Mouse (Mus musculus) midbrain, embryonic 13.5 days (tissue): ENCODE measurements around the gene Vmn1r88. TPM values are rescaled to one million over a fixed set of nuclear protein-coding genes. Genes with fewer than 3 reads are reported as not detected.
"Not testable (repeated sequence)": the region's sequence is repeated elsewhere in the genome, so short reads cannot be mapped to it uniquely, and the experiment has no call there.

Experiments used
- ATAC-seq: fragments of 200-750 bp; cut with Nextera tagmentation; 2 replicates; pipeline ENCODE4 v1.8.0; 2017; ENCODE audit warnings: mild to moderate bottlenecking, moderate TSS enrichment, moderate library complexity
- H3K27ac ChIP-seq: fragments of 300-500 bp; sonication (generic); 2 replicates; pipeline ENCODE4 v1.5.1; 2015; ENCODE audit warnings: inconsistent platforms, mild to moderate bottlenecking, moderate library complexity
- H3K27me3 ChIP-seq: fragments of 300-500 bp; sonication (generic); 2 replicates; pipeline ENCODE4 v1.6.1; 2015; ENCODE audit warnings: mild to moderate bottlenecking, inconsistent platforms
- H3K36me3 ChIP-seq: fragments of 300-500 bp; sonication (generic); 2 replicates; pipeline ENCODE4 v1.6.1; 2015; ENCODE audit warnings: mild to moderate bottlenecking, inconsistent platforms
- H3K4me1 ChIP-seq: fragments of 300-500 bp; sonication (generic); replicated peaks from 2 replicates; pipeline ENCODE4 v1.6.1; 2015; ENCODE audit warnings: inconsistent platforms
- H3K4me2 ChIP-seq: fragments of 300-500 bp; sonication (generic); replicated peaks from 2 replicates; pipeline ENCODE4 v1.6.1; 2015; ENCODE audit warnings: moderate library complexity, mild to moderate bottlenecking, inconsistent platforms
- H3K4me3 ChIP-seq: fragments of 300-500 bp; sonication (generic); replicated peaks from 2 replicates; pipeline ENCODE4 v1.5.1; 2015; ENCODE audit warnings: mild to moderate bottlenecking, inconsistent platforms
- H3K9ac ChIP-seq: fragments of 300-500 bp; sonication (generic); replicated peaks from 2 replicates; pipeline ENCODE4 v1.6.1; 2015; ENCODE audit warnings: mild to moderate bottlenecking, inconsistent platforms
- H3K9me3 ChIP-seq: fragments of 300-500 bp; sonication (generic); 2 replicates; pipeline ENCODE4 v1.6.1; 2016; ENCODE audit warnings: mild to moderate bottlenecking, inconsistent platforms
- WGBS: fragments of 180-500 bp; shearing (Covaris S2); methylation state at CpG from one replicate; pipeline ENCODE4 v1.1.7; 2015; 5-methylcytosine and 5-hydroxymethylcytosine counted together
- polyA plus RNA-seq: library from polyadenylated mRNA; unstranded; fragments of >200 nt; fragmentation: Nextera tagmentation; extraction: Ambion mirVana; gene quantifications from 2 replicates; pipeline ENCODE4 v1.2.1, GENCODE M21; 2015

The Vmn1r88 gene
- not detected in 2 replicates for polyA plus RNA-seq

DNA sequence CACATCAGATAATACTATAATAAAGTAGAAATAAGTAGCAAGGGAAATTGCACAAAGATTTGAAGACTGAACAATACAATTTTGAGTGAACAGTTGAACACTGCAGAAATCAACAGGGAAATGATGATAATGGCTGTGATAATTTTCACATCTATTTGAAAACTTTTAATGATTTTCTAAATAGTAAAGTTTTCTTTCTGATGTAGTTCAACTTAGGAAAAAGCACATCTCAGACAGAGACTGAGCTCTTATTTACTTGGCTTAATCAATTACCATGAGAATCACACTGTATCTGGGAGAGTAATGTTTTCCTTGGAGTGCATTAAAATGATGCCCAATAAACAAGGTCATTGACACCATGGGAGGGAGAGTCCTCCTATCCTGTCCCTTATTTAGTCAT lies at the start of gene Vmn1r88:
Vmn1r88 (plus strand) TSS at position 301 of the 400 bp plus-strand sequence.
- no peak within 1 kb of the TSS for H3K4me3 ChIP-seq
- H3K9me3 ChIP-seq = no peaks in the 10 kb centered on the region
- H3K4me1 ChIP-seq = no peaks in the 10 kb centered on the region
- H3K9ac ChIP-seq = no peak within 1 kb of the TSS
- no peak within 1 kb of the TSS for H3K4me2 ChIP-seq
- ATAC-seq = no peak
- H3K36me3 ChIP-seq = no peaks in the 10 kb centered on the region
- no peak within 1 kb of the TSS for H3K27ac ChIP-seq
- no peaks in the 10 kb centered on the region for H3K27me3 ChIP-seq

DNA sequence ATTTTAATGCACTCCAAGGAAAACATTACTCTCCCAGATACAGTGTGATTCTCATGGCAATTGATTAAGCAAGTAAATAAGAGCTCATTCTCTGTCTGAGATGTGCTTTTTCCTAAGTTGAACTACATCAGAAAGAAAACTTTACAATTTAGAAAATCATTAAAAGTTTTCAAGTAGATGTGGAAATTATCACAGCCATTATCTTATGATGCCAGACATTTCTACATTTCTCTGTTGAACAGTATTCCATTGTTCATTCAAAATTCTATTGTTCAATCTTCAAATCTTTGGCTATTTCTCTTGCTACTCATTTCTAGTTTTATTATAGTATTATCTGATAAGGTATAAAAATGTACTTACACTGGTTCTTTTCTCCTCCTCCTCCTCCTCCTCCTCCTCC lies 39.6 kb upstream of the Vmn1r88 start, which contains the start of gene Vmn1r86:
Vmn1r86 (minus strand) TSS at position 101 of the 400 bp plus-strand sequence.
- Histone ChIP-seq H3K9ac (no peak within 1 kb of the TSS), H3K4me3 (no peak within 1 kb of the TSS), H3K27ac (no peak within 1 kb of the TSS), H3K4me1 (no peaks in the 10 kb centered on the region), H3K27me3 (no peaks in the 10 kb centered on the region), H3K36me3 (no peaks in the 10 kb centered on the region), H3K4me2 (no peak within 1 kb of the TSS), H3K9me3 (no peaks in the 10 kb centered on the region)
- ATAC-seq = no peak

DNA sequence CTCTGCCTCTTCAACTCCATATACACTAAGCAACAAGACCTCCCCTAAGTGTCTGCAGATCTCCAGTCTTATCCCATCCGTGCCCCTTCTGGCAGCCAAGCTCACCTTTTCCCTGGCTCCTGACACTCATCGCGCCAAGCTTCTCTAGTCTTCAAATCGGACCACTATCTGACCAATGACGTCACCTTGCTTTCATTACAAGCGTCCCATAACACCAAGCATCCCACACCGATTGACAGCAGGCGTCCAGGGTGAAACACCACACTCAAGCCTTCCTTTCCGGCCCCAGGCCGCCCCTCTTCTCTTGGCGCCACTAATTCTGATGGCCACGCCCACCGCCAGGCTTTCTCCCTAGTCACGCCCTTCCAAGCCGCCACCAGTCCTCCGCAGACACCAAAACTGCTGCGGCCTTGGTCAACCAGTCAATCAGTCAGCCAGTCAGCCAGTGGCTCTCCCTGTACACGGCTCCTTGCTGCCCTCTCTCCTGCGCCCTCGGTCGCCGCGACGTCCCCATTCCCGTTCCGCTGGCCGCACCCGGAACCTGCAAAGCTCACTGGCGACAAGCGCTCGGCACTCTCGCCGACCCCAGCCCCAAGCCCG lies 35.7 kb upstream of the Vmn1r88 start:
- not testable (repeated sequence) for H3K27me3 ChIP-seq, H3K9ac ChIP-seq, H3K9me3 ChIP-seq, H3K27ac ChIP-seq, H3K4me1 ChIP-seq, H3K36me3 ChIP-seq
- 2% methylated on average over 18 of the region's 34 CpGs for WGBS
- peak overlapping the region; percentile 30 for H3K4me3 ChIP-seq
- peak; percentile 96 for ATAC-seq
- peak overlapping the region; percentile 50 for H3K4me2 ChIP-seq

DNA sequence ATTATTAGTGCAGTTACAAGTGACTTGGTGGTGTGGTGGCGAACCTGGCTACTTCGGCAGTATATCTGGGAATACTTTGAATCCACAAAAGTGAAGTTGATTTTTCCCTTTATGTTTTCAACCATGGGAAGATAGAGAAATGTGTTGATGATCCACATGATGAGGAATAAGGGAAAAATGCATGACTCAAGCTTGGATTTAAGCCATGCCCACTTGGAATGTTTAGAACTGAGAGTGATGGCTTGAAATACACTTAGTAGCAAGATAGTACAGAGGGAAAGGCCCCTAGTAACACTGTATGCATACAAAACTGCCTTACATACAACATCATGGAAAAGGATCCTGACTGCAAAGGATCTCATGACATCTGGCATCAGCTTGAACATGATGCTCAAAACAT lies 27.5 kb upstream of the Vmn1r88 start:
- no peak overlapping the region for H3K27ac ChIP-seq
- H3K9me3 ChIP-seq = no peaks in the 10 kb centered on the region
- ATAC-seq = no peak
- no peaks in the 10 kb centered on the region for H3K4me1 ChIP-seq
- H3K36me3 ChIP-seq = no peaks in the 10 kb centered on the region
- H3K9ac ChIP-seq = no peak overlapping the region
- H3K27me3 ChIP-seq = no peaks in the 10 kb centered on the region
- 88% methylated on average over 2 of the region's 2 CpGs for WGBS
- H3K4me2 ChIP-seq = no peak overlapping the region
- no peak overlapping the region for H3K4me3 ChIP-seq

DNA sequence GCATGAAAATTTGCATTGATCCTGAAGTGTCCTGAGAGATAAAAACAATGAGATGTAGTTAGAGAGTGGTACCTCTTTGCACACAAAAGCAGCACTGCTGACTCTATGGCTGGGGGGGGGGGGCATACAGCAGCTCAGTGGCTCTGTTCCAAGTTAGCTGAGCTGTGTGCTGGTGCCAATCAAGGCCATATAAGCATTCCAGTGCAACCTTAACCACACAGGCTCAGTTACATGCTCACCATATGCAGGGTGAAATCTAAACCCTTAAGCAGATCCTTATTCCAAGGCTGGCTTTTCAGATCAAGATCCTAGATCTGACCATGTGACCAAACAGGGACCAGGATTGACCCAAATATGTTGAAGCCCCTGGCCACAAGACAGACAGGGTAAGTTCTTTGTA lies 22.0 kb upstream of the Vmn1r88 start:
- Histone ChIP-seq H3K36me3 (no peaks in the 10 kb centered on the region), H3K9me3 (no peaks in the 10 kb centered on the region), H3K4me3 (no peak overlapping the region), H3K4me1 (no peaks in the 10 kb centered on the region), H3K4me2 (no peak overlapping the region), H3K27me3 (no peaks in the 10 kb centered on the region), H3K27ac (no peak overlapping the region), H3K9ac (no peak overlapping the region)
- ATAC-seq = no peak

DNA sequence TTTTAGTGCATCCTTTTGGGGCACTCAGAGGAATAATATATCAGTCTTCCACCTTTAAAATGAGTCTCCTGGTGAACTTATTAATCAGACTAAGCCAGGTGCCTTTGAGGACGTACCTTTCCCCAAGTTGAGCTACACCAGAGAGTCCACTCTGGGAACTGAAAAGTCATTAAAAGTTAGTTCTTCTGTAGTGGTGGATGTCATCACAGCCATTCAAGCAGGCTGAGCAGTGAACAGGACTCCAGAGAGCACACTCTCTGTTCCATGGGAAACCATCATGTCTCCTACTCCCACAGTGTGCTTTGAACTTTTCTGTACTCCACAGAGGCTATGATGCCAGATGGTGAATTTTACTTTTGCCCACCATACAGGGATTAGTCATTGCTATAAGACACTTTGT lies 19.3 kb upstream of the Vmn1r88 start, which contains the start of gene Vmn1r87:
Vmn1r87 (minus strand) TSS at position 101 of the 400 bp plus-strand sequence.
- Histone ChIP-seq H3K9me3 (no peaks in the 10 kb centered on the region), H3K9ac (no peak within 1 kb of the TSS), H3K36me3 (no peaks in the 10 kb centered on the region), H3K4me2 (no peak within 1 kb of the TSS), H3K27ac (no peak within 1 kb of the TSS), H3K4me1 (no peaks in the 10 kb centered on the region), H3K27me3 (no peaks in the 10 kb centered on the region), H3K4me3 (no peak within 1 kb of the TSS)
- WGBS = 80% methylated on average over 1 of the region's 1 CpGs
- no peak for ATAC-seq

DNA sequence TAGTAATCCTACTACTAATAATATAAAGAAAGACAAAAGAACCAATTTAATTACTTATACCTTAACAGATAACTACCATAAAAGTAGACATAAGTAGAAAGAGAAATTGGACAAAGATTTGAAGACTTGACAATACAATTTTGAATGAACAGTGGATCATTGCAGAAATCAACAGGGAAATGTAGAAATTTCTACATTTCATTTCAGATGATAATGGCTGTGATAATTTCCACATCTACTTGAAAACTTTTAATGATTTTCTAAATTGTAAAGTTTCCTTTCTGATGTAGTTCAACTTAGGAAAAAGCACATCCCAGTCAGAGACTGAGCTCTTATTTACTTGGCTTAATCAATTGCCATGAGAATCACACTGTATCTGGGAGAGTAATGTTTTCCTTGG lies 53.4 kb downstream of the Vmn1r88 start, which contains the start of gene Vmn1r89:
Vmn1r89 (plus strand) TSS at position 301 of the 400 bp plus-strand sequence.
- Histone ChIP-seq H3K4me2 (no peak within 1 kb of the TSS), H3K9ac (no peak within 1 kb of the TSS), H3K27ac (no peak within 1 kb of the TSS), H3K27me3 (no peaks in the 10 kb centered on the region), H3K4me1 (no peaks in the 10 kb centered on the region), H3K9me3 (0 out of 2 replicates have a peak, but pooled peaks cover 2% of the 10 kb centered on the region), H3K4me3 (no peak within 1 kb of the TSS), H3K36me3 (no peaks in the 10 kb centered on the region)
- ATAC-seq = no peak

Other genes with a start within 250 kb of the Vmn1r88 start
- gene Rps5, start 237.3 kb upstream of the Vmn1r88 start, polyA plus RNA-seq = 680 and 686 TPM in 2 replicates
- gene Rnf225, start 232.2 kb upstream of the Vmn1r88 start, polyA plus RNA-seq = 0.69 and 1.1 TPM in 2 replicates
- 13.7 and 15.4 TPM in 2 replicates for gene Zfp324, start 193.7 kb upstream of the Vmn1r88 start, polyA plus RNA-seq
- 14.3 and 16.2 TPM in 2 replicates for gene Zfp446, start 181.7 kb upstream of the Vmn1r88 start, polyA plus RNA-seq
- gene Slc27a5, start 161.4 kb upstream of the Vmn1r88 start, polyA plus RNA-seq = 0.11 and 0.23 TPM in 2 replicates
- 240 and 273 TPM in 2 replicates for gene Trim28, start 160.5 kb upstream of the Vmn1r88 start, polyA plus RNA-seq
- gene Zbtb45, start 149.5 kb upstream of the Vmn1r88 start, polyA plus RNA-seq = 37.3 and 41.2 TPM in 2 replicates
- 181 and 186 TPM in 2 replicates for gene Chmp2a, start 124.8 kb upstream of the Vmn1r88 start, polyA plus RNA-seq
- gene Ube2m, start 121.3 kb upstream of the Vmn1r88 start, polyA plus RNA-seq = 63.1 and 91.6 TPM in 2 replicates
- gene Mzf1, start 104.8 kb upstream of the Vmn1r88 start, polyA plus RNA-seq = 6.8 and 7.1 TPM in 2 replicates
- gene Vmn1r85, start 64.4 kb upstream of the Vmn1r88 start, polyA plus RNA-seq = 0.03 and 0.04 TPM in 2 replicates
- not detected in 2 replicates for gene Vmn1r86, start 39.7 kb upstream of the Vmn1r88 start, polyA plus RNA-seq
- gene Vmn1r87, start 19.4 kb upstream of the Vmn1r88 start, polyA plus RNA-seq = not detected in 2 replicates
- gene Vmn1r89, start 53.5 kb downstream of the Vmn1r88 start, polyA plus RNA-seq = not detected in 2 replicates
- 52.5 and 57.2 TPM in 2 replicates for gene Lig1, start 117.7 kb downstream of the Vmn1r88 start, polyA plus RNA-seq
- 16.0 and 16.6 TPM in 2 replicates for gene Zswim9, start 119.2 kb downstream of the Vmn1r88 start, polyA plus RNA-seq
- gene Pla2g4c, start 165.1 kb downstream of the Vmn1r88 start, polyA plus RNA-seq = 0.66 and 0.77 TPM in 2 replicates
- gene Cabp5, start 238.6 kb downstream of the Vmn1r88 start, polyA plus RNA-seq = 0.30 TPM in 1 of 2 replicates, not detected in the other